Mouse (Mus musculus): ENCODE measurements around the gene Neurl4. TPM values are rescaled to one million over a fixed set of nuclear protein-coding genes. Genes with fewer than 3 reads are reported as not detected.
"Not testable (repeated sequence)": the region's sequence is repeated elsewhere in the genome, so short reads cannot be mapped to it uniquely, and the experiment has no call there.

Neurl4 gene
- total RNA-seq, 2 experiments from 2014 or later = 25.2 to 33.5 TPM

GRCm38 (mm10) chr11:69939731-69940130 is 38.9 kb downstream of the Neurl4 start:
- no peak for TF ChIP-seq CTCF (IDR thresholded peaks at IDR 0.05)
- intact Hi-C loops (cut with DNase I) = no loop called here
- Histone ChIP-seq H3K27ac (peak overlapping the region; percentile 83), H3K4me3 (no peak overlapping the region)
- no peak for DNase-seq

- no peak overlapping the region for H3K4me3 ChIP-seq
- H3K27ac ChIP-seq = peak overlapping the region; percentile 83
- no peak for TF ChIP-seq CTCF (IDR thresholded peaks at IDR 0.05)
- DNase-seq = peak; percentile 58
- intact Hi-C loops (cut with DNase I) = no loop called here
These were observed 40.1 kb downstream of the Neurl4 start for GRCm38 (mm10) chr11:69940962-69941361.

- Histone ChIP-seq H3K27ac (peak overlapping the region; percentile 94), H3K4me3 (peak overlapping the region; percentile 88)
- intact Hi-C loops (cut with DNase I) = no loop called here
- TF ChIP-seq CTCF (IDR thresholded peaks at IDR 0.05) = no peak
- peak; percentile 38 for DNase-seq
These were observed 44.3 kb downstream of the Neurl4 start for GRCm38 (mm10) chr11:69945216-69945615.

- peak; percentile 65 for DNase-seq
- intact Hi-C loops (cut with DNase I) = no loop called here
- TF ChIP-seq CTCF (IDR thresholded peaks at IDR 0.05) = no peak
- H3K4me3 ChIP-seq = peak overlapping the region; percentile 88
- peak overlapping the region; percentile 94 for H3K27ac ChIP-seq
These were observed 45.4 kb downstream of the Neurl4 start for GRCm38 (mm10) chr11:69945997-69946891.

- peak; percentile 93 for DNase-seq
- Histone ChIP-seq H3K4me3 (peak overlapping the region; percentile 88), H3K27ac (peak overlapping the region; percentile 94)
- no peak for TF ChIP-seq CTCF (IDR thresholded peaks at IDR 0.05)
- intact Hi-C loops (cut with DNase I) = no loop called here
These were observed 46.6 kb downstream of the Neurl4 start for GRCm38 (mm10) chr11:69947337-69948065.

GRCm38 (mm10) chr11:69948066-69948762 is 47.3 kb downstream of the Neurl4 start, which contains the start of gene Slc2a4:
Gene Slc2a4 (minus strand): TSS chr11:69948188.
- intact Hi-C loops (cut with DNase I) = no loop called here
- peak within 1 kb of the TSS; percentile 88 for H3K4me3 ChIP-seq
- H3K27ac ChIP-seq = peak within 1 kb of the TSS; percentile 94
- peak; percentile 98 for DNase-seq
- TF ChIP-seq CTCF (IDR thresholded peaks at IDR 0.05) = no peak

GRCm38 (mm10) chr11:69948763-69949150 is 47.9 kb downstream of the Neurl4 start:
- TF ChIP-seq CTCF (IDR thresholded peaks at IDR 0.05) = peak; percentile 98
- Histone ChIP-seq H3K27ac (peak overlapping the region; percentile 94), H3K4me3 (peak overlapping the region; percentile 88)
- intact Hi-C loops (cut with DNase I) = loop anchor here (1.0 kb wide), 1 partner anchor 14 kb away; no protein-coding TSS in a partner anchor
- peak; percentile 93 for DNase-seq

GRCm38 (mm10) chr11:69950807-69951459 is 50.1 kb downstream of the Neurl4 start:
- DNase-seq = peak; percentile 51
- Histone ChIP-seq H3K27ac (no peak overlapping the region), H3K4me3 (no peak overlapping the region)
- peak; percentile 49 for TF ChIP-seq CTCF (IDR thresholded peaks at IDR 0.05)
- intact Hi-C loops (cut with DNase I) = loop anchor here (2.0 kb wide), 1 partner anchor 28 kb away; no protein-coding TSS in a partner anchor

GRCm38 (mm10) chr11:69952274-69952673 is 51.4 kb downstream of the Neurl4 start:
- Histone ChIP-seq H3K27ac (no peak overlapping the region), H3K4me3 (no peak overlapping the region)
- intact Hi-C loops (cut with DNase I) = no loop called here
- no peak for DNase-seq
- TF ChIP-seq CTCF (IDR thresholded peaks at IDR 0.05) = peak; percentile 23; the same call in 1 of the 2 replicates

- intact Hi-C loops (cut with DNase I) = no loop called here
- no peak for DNase-seq
- no peak overlapping the region for H3K27ac ChIP-seq
- H3K4me3 ChIP-seq = no peak overlapping the region
- TF ChIP-seq CTCF (IDR thresholded peaks at IDR 0.05) = no peak
These were observed 52.5 kb downstream of the Neurl4 start for GRCm38 (mm10) chr11:69953267-69953915.

- DNase-seq; H3K4me3 ChIP-seq; intact Hi-C loops (cut with DNase I): not testable (repeated sequence)
- H3K27ac ChIP-seq = peak overlapping the region; percentile 12; the same call in 1 of the 2 replicates
These were observed 54.7 kb downstream of the Neurl4 start for GRCm38 (mm10) chr11:69955618-69956017.

Measured in gastrocnemius, adult 2 months (tissue).